Mouse (Mus musculus) intestine, embryonic 14.5 days (tissue): ENCODE measurements at regions not wholly inside any gene's neighbourhood (a gene's known extent, or its start where the extent isn't known, plus 50 kb on each side); places are given as distances from the start of the nearest gene placed in this dataset.

Experiments
- ATAC-seq: fragments of 200-750 bp; cut with Nextera tagmentation; replicated peaks from 2 replicates; pipeline ENCODE4 v1.8.0; 2017; ENCODE audit warnings: low read depth, moderate number of reproducible peaks, moderate TSS enrichment, moderate library complexity; ENCODE audit not compliant: low FRiP score, low TSS enrichment
- DNase-seq: peaks from one replicate; pipeline ENCODE4 v3.0.0-alpha.2; 2018; ENCODE audit warnings: low spot score
- H3K27ac ChIP-seq: fragments of 300-500 bp; sonication (generic); 2 replicates; pipeline ENCODE4 v1.5.1; 2014; ENCODE audit warnings: low read depth, mild to moderate bottlenecking, control low read depth
- H3K27me3 ChIP-seq: fragments of 300-500 bp; sonication (generic); replicated peaks from 2 replicates; pipeline ENCODE4 v1.6.1; 2014; ENCODE audit warnings: low read length, control low read depth; ENCODE audit not compliant: control insufficient read depth, insufficient read depth
- H3K36me3 ChIP-seq: fragments of 300-500 bp; sonication (generic); 2 replicates; pipeline ENCODE4 v1.6.1; 2014; ENCODE audit warnings: low read length, control low read depth; ENCODE audit not compliant: control insufficient read depth, insufficient read depth
- H3K4me1 ChIP-seq: fragments of 300-500 bp; sonication (generic); replicated peaks from 2 replicates; pipeline ENCODE4 v1.6.1; 2014; ENCODE audit warnings: low read length, control low read depth, mixed read lengths; ENCODE audit not compliant: control insufficient read depth, insufficient read depth
- H3K4me2 ChIP-seq: fragments of 300-500 bp; sonication (generic); 2 replicates; pipeline ENCODE4 v1.6.1; 2014; ENCODE audit warnings: low read length
- H3K4me3 ChIP-seq: fragments of 300-500 bp; sonication (generic); 2 replicates; pipeline ENCODE4 v1.5.1; 2014; ENCODE audit warnings: low read depth, low read length, control low read depth, mixed read lengths
- H3K9ac ChIP-seq: fragments of 300-500 bp; sonication (generic); 2 replicates; pipeline ENCODE4 v1.6.1; 2014; ENCODE audit warnings: mild to moderate bottlenecking, low read length
- H3K9me3 ChIP-seq: fragments of 300-500 bp; sonication (generic); 2 replicates; pipeline ENCODE4 v1.6.1; 2016; ENCODE audit warnings: low read length, control low read depth; ENCODE audit not compliant: control insufficient read depth
- WGBS: fragments of 180-500 bp; shearing (Covaris S2); extraction: QIAGEN DNeasy Blood & Tissue Kit; methylation state at CpG from one replicate; pipeline ENCODE4 v1.1.7; 2014; 5-methylcytosine and 5-hydroxymethylcytosine counted together

GRCm38 (mm10) chr6:51774771-51775170 lies 237.6 kb downstream of the Skap2 start:
- DNase-seq (no peak), ATAC-seq (no peak)
- H3K9me3 ChIP-seq = no peaks in the 10 kb centered on the region
- H3K4me3 ChIP-seq = no peak overlapping the region
- WGBS = 80% methylated on average over 3 of the region's 3 CpGs
- no peak overlapping the region for H3K4me2 ChIP-seq
- no peaks in the 10 kb centered on the region for H3K27me3 ChIP-seq
- no peaks in the 10 kb centered on the region for H3K4me1 ChIP-seq
- no peak overlapping the region for H3K9ac ChIP-seq
- H3K36me3 ChIP-seq = no peaks in the 10 kb centered on the region
- H3K27ac ChIP-seq = no peak overlapping the region

DNA sequence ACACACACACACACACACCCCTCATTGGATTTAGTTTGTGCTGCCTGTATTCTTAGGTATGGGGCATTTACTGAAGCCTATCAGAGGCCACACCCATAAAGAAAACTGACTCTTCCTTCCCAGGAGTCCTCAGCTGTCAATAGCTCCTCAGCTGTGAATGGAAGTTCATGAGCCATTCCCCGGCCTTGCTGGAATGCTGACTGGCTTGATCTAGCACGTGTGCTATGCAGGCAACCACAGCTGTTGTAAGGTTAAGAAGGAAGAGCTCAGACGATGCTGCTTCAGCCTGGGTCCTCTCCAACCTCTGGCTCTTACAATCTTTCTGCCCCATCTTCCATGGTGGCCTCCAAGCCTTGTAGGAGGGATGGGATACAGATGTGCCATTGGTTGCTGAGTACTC lies 226.7 kb downstream of the Skap2 start:
- no peaks in the 10 kb centered on the region for H3K4me1 ChIP-seq
- no peak overlapping the region for H3K4me2 ChIP-seq
- H3K27me3 ChIP-seq = no peaks in the 10 kb centered on the region
- WGBS = 45% methylated on average over 3 of the region's 3 CpGs
- H3K27ac ChIP-seq = no peak overlapping the region
- no peak for DNase-seq
- no peak overlapping the region for H3K9ac ChIP-seq
- H3K36me3 ChIP-seq = no peaks in the 10 kb centered on the region
- ATAC-seq = no peak
- no peaks in the 10 kb centered on the region for H3K9me3 ChIP-seq
- H3K4me3 ChIP-seq = no peak overlapping the region

- no peak for ATAC-seq
- Histone ChIP-seq H3K4me2 (no peak overlapping the region), H3K9ac (no peak overlapping the region), H3K27me3 (no peaks in the 10 kb centered on the region), H3K4me3 (no peak overlapping the region), H3K4me1 (no peaks in the 10 kb centered on the region), H3K27ac (no peak overlapping the region), H3K9me3 (no peaks in the 10 kb centered on the region), H3K36me3 (no peaks in the 10 kb centered on the region)
- no peak for DNase-seq
- 81% methylated on average over 3 of the region's 3 CpGs for WGBS
These were observed 225.5 kb downstream of the Skap2 start for GRCm38 (mm10) chr6:51786836-51787235.

GRCm38 (mm10) chr6:51788156-51788555 lies 224.2 kb downstream of the Skap2 start:
- Histone ChIP-seq H3K9me3 (no peaks in the 10 kb centered on the region), H3K4me2 (no peak overlapping the region), H3K36me3 (no peaks in the 10 kb centered on the region), H3K4me1 (no peaks in the 10 kb centered on the region), H3K27ac (no peak overlapping the region), H3K27me3 (no peaks in the 10 kb centered on the region), H3K4me3 (no peak overlapping the region), H3K9ac (no peak overlapping the region)
- ATAC-seq (no peak), DNase-seq (no peak)
- whole genome bisulfite sequencing = 89% methylated on average over 9 of the region's 9 CpGs

- Histone ChIP-seq H3K4me3 (no peak overlapping the region), H3K9ac (no peak overlapping the region), H3K36me3 (no peaks in the 10 kb centered on the region), H3K27me3 (no peaks in the 10 kb centered on the region), H3K4me1 (no peaks in the 10 kb centered on the region), H3K27ac (no peak overlapping the region), H3K9me3 (no peaks in the 10 kb centered on the region), H3K4me2 (no peak overlapping the region)
- ATAC-seq (no peak), DNase-seq (no peak)
- 26% methylated on average over 5 of the region's 5 CpGs for WGBS
These were observed 222.1 kb downstream of the Skap2 start for GRCm38 (mm10) chr6:51790293-51790692.

GRCm38 (mm10) chr6:51790693-51791092 lies 221.7 kb downstream of the Skap2 start:
- Histone ChIP-seq H3K27me3 (no peaks in the 10 kb centered on the region), H3K36me3 (no peaks in the 10 kb centered on the region), H3K9ac (no peak overlapping the region), H3K27ac (no peak overlapping the region), H3K4me3 (no peak overlapping the region), H3K9me3 (no peaks in the 10 kb centered on the region), H3K4me2 (no peak overlapping the region), H3K4me1 (no peaks in the 10 kb centered on the region)
- WGBS = 62% methylated on average over 7 of the region's 7 CpGs
- DNase-seq = no peak
- ATAC-seq = no peak

GRCm38 (mm10) chr6:51795300-51795699 lies 217.0 kb downstream of the Skap2 start:
- H3K27ac ChIP-seq = no peak overlapping the region
- no peak for ATAC-seq
- H3K27me3 ChIP-seq = no peaks in the 10 kb centered on the region
- no peaks in the 10 kb centered on the region for H3K4me1 ChIP-seq
- WGBS = 58% methylated on average over 4 of the region's 4 CpGs
- H3K36me3 ChIP-seq = no peaks in the 10 kb centered on the region
- H3K9ac ChIP-seq = no peak overlapping the region
- no peaks in the 10 kb centered on the region for H3K9me3 ChIP-seq
- DNase-seq = peak; percentile 61
- no peak overlapping the region for H3K4me3 ChIP-seq
- no peak overlapping the region for H3K4me2 ChIP-seq

GRCm38 (mm10) chr6:51798577-51799240 lies 213.6 kb downstream of the Skap2 start:
- DNase-seq = no peak
- Histone ChIP-seq H3K27ac (no peak overlapping the region), H3K36me3 (no peaks in the 10 kb centered on the region), H3K27me3 (no peaks in the 10 kb centered on the region), H3K4me3 (no peak overlapping the region), H3K4me1 (no peaks in the 10 kb centered on the region), H3K4me2 (no peak overlapping the region), H3K9ac (no peak overlapping the region), H3K9me3 (no peaks in the 10 kb centered on the region)
- no peak for ATAC-seq
- 87% methylated on average over 12 of the region's 12 CpGs for WGBS

GRCm38 (mm10) chr6:51805656-51806055 lies 206.7 kb downstream of the Skap2 start:
- no peaks in the 10 kb centered on the region for H3K36me3 ChIP-seq
- ATAC-seq (no peak), DNase-seq (no peak)
- 83% methylated on average over 7 of the region's 7 CpGs for WGBS
- no peak overlapping the region for H3K9ac ChIP-seq
- H3K4me1 ChIP-seq = no peaks in the 10 kb centered on the region
- H3K9me3 ChIP-seq = no peaks in the 10 kb centered on the region
- H3K4me2 ChIP-seq = no peak overlapping the region
- no peak overlapping the region for H3K27ac ChIP-seq
- H3K27me3 ChIP-seq = no peaks in the 10 kb centered on the region
- H3K4me3 ChIP-seq = no peak overlapping the region
